Mouse (Mus musculus) urinary bladder, postnatal 10 days (tissue): ENCODE results near the gene Mad2l1.

ENCODE experiments used
- DNase-seq: peaks from one replicate; pipeline ENCODE4 v3.0.0; 2022; ENCODE audit warnings: low spot score

The Mad2l1 gene

DNA sequence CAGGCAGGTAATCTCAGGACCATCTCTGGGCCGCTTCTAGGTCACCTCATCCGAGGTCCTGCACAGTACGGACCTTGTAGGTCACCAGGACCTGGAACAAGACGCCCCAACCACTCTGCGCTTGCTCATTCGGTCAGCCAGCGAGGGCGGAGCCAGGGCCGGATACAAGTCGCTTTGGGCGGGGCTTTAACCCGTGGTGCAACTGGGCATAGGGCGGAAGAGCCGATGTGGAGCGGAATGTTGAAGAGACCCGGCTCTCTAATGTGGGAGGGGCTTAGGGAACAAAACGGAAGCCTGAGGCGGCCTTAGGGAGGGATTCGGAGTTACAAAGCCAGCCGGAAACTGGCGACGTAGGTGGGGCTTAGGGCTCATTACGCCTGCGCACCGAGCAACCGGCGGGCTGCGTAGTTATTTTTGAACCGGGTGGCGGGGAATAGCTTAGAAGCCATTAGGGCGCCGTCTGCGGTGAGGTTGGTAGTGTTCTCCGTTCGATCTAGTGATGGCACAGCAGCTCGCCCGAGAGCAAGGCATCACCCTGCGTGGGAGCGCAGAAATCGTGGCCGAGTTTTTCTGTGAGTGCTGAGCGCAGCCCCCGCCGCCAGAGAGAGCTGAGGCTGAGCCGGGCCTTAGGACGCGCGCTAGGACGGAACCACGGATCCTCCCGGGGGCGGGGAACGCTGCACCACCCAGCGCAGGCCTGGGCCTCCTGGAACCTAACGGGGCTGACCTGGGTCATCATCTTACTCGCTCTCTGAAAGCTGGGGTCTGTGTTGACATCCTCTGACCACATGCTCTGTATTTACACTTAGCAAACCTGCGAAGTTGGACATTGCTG, at the start of gene Mad2l1:
TSS of gene Mad2l1 (plus strand) at position 363 of the 835 bp plus-strand sequence.
- DNase-seq, result peak; percentile 88

- no peak for DNase-seq
Measured at GRCm38 (mm10) chr6:66493685-66494084, 41.5 kb upstream of the Mad2l1 start.

DNA sequence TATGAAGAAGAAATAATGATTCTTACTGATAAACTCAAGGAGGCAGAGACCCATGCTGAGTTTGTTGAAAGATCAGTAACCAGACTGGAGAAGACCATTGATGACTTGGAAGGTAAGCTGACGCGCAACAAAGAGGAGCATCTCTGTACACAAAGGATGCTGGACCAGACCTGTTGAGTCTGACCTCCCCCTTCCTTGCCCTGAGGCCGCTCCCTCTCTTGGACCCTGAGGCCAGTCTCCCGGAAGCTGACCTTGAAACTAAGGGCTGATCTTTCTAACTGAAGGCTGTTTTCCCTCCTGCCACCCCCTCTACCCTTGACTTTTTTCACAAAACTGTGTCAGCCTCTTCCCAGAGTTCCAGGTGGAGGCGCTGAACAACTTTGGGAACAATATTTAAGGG, 18.8 kb upstream of the Mad2l1 start:
- DNase-seq, result no peak

DNA sequence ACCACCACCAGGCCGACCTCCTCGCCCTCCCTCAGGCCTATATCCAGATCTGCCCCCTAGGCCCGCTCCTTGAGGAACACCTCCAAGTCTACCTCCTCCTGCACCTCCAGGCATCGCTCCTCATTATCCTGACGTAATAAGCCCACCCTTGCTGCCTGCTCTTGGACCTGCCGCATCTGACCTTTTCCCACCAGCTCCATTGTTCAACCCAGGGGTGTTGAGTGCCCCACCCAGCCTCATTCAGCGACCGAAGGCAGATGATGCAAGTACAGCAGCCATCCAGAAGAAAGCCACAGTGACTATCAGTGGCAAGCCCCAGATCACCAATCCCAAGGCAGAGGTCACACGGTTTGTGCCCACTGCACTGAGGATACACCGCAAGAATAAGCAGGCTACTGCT, 6.8 kb upstream of the Mad2l1 start:
- no peak for DNase-seq

GRCm38 (mm10) chr6:66533241-66533640, 1.9 kb upstream of the Mad2l1 start:
- DNase-seq, result no peak

DNA sequence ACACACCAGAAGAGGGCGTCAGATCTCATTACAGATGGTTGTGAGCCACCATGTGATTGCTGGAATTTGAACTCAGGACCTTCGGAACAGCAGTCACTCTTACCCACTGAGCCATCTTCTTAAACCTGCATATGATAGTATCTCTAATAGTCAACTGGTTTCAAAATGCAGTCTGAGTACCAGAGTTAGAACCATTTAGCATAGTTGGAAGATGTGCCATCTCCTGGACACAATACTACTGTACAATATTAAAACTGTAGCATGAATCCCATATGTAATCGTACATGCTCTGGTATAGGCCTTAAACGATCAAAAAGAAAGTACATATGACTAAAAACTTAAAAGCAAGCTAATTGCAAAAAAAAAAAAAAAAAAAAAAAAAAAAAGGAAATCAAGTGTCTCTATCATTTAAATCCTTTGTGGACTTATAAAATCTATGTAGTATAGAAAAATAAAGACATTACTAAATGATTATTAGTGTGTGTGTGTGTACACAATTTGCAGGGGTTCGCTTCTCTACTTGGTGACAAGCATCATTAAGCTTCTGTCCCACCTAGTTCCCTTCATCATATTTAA, 736 bp upstream of the Mad2l1 start:
- no peak for DNase-seq

GRCm38 (mm10) chr6:66535966-66536365, 776 bp downstream of the Mad2l1 start:
- DNase-seq, result no peak

DNA sequence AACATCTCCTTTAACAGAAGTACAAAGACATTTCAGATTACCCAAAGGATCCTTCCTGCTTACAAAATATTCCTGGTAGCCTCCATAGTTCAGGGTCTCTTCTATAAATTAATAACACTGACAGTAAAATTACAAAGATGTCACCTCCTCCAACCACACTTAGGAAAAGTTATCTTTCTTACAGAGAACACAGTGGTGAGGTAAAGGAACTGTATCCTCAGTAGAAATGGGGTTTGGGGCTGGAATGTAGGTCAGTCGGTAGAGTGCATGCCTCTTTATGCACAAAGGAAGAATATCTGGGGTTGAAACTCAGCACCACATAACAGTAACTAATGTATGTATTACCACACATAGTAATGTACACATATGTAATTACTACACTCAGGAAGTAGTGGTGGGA, 24.8 kb downstream of the Mad2l1 start, which contains the start of gene Vmn1r32:
TSS of gene Vmn1r32 (minus strand) at position 101 of the 400 bp plus-strand sequence.
- DNase-seq, result no peak

DNA sequence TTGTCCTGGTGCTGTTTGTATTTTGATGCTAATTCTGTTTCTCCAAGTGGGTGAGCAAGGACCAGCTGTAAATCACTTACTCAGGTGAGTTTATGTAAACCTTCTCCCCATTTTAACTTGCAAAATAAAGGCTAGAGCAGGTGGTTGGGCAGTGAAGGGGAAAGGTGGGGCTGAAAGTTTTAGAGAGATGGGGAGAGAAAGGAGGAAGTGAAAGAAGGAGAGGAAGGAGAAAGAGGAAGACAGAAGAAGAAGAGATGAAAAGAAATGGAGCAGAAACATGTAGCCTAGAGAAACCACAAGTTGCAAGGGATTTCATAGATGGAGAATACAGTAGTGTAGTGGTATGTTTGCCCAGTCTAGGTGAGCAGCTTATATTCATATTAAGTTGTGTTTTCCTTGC, 60.6 kb downstream of the Mad2l1 start:
- DNase-seq, result no peak
